In the genomic region with DNA sequence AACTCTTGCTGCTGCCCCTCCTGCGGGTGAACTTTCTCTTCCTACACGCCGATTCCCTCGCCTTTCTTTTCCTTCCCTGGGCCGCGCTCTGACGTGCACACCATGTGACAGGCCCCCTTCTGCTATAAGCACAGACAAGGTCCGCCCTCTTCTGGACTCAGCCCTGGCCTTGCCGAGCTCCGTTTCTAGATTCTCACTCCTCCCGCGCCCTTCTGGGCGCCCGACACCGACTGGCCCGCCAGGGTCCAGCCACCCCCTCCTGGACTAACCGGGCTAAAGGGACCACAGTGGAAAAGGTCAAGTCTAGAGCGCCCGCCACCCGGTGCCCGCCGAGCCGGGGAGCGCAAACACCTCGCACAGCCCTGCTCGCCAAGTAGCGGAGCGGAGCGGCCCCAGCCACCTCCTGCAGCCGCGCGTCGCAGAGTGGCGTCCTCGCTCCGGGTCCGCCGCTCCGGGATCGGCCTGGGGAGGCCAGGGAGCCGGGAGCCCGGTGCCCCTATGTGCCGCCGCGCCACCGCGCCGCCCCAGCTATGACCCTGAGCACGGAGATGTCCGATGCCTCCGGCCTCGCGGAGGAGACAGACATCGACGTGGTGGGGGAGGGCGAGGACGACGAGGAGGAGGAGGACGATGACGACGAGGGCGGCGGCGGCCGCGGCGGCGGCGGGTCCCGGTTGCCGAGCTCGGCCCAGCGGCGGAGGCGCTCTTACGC, we compare ENCODE assay signal across 8 mouse cellular contexts. TPM values are rescaled to one million over a fixed set of nuclear protein-coding genes. Genes with fewer than 3 reads are reported as not detected.
DNase-seq lines count a peak whose midpoint lies in the region; ATAC-seq and TF ChIP-seq lines count a peak whose summit lies in the region.

Gene Foxd1 (plus strand): TSS at position 153 of the 712 bp plus-strand sequence.

- WGBS in forebrain, embryonic 11.5 days, result under 1% methylated on average over 57 of the region's 76 CpGs
- WGBS in hindbrain, embryonic 12.5 days, result under 1% methylated on average over 72 of the region's 76 CpGs
- WGBS in limb, embryonic 15.5 days, result under 1% methylated on average over 75 of the region's 76 CpGs
- under 1% methylated on average over 58 of the region's 76 CpGs for WGBS in midbrain, embryonic 13.5 days

- H3K9me3 ChIP-seq in forebrain, embryonic 11.5 days (ENCODE audit: control insufficient read depth, low read length), result no peaks in the 10 kb centered on the region
- no peaks in the 10 kb centered on the region for H3K9me3 ChIP-seq in hindbrain, embryonic 12.5 days (replicated peaks)
- no peaks in the 10 kb centered on the region for H3K9me3 ChIP-seq in limb, embryonic 15.5 days
- H3K9me3 ChIP-seq in midbrain, embryonic 13.5 days, result no peaks in the 10 kb centered on the region

- TF ChIP-seq CTCF in C2C12 (IDR thresholded peaks at IDR 0.05; ENCODE audit: control insufficient read depth, insufficient read depth, insufficient read length) (no peak), Patski (IDR thresholded peaks at IDR 0.05) (no peak)

- H3K36me3 ChIP-seq in C2C12 (ENCODE audit: control insufficient read depth, insufficient read depth), result no peaks in the 10 kb centered on the region
- no peaks in the 10 kb centered on the region for H3K36me3 ChIP-seq in forebrain, embryonic 11.5 days (ENCODE audit: control insufficient read depth, insufficient read depth, low read length)
- H3K36me3 ChIP-seq in hindbrain, embryonic 12.5 days, result no peaks in the 10 kb centered on the region
- H3K36me3 ChIP-seq in limb, embryonic 15.5 days, result no peaks in the 10 kb centered on the region
- no peaks in the 10 kb centered on the region for H3K36me3 ChIP-seq in midbrain, embryonic 13.5 days

- H3K4me2 ChIP-seq in forebrain, embryonic 11.5 days (ENCODE audit: low read depth, low read length, severe bottlenecking), result peak within 1 kb of the TSS; percentile 59
- peak within 1 kb of the TSS; percentile 68 for H3K4me2 ChIP-seq in hindbrain, embryonic 12.5 days (replicated peaks)
- H3K4me2 ChIP-seq in limb, embryonic 15.5 days, result peak within 1 kb of the TSS; percentile 91
- H3K4me2 ChIP-seq in midbrain, embryonic 13.5 days (replicated peaks), result peak within 1 kb of the TSS; percentile 63

- peak within 1 kb of the TSS; percentile 4 for H3ac ChIP-seq in C2C12 (ENCODE audit: control insufficient read depth, insufficient read length, low read depth)

- no peak within 1 kb of the TSS for H3K4me3 ChIP-seq in C2C12 (ENCODE audit: insufficient read depth, poor library complexity, severe bottlenecking)
- peak within 1 kb of the TSS; percentile 48 for H3K4me3 ChIP-seq in forebrain, embryonic 11.5 days (ENCODE audit: low read depth, low read length)
- peak within 1 kb of the TSS; percentile 52 for H3K4me3 ChIP-seq in hindbrain, embryonic 12.5 days
- peak within 1 kb of the TSS; percentile 50 for H3K4me3 ChIP-seq in limb, embryonic 15.5 days
- H3K4me3 ChIP-seq in midbrain, embryonic 13.5 days (replicated peaks), result peak within 1 kb of the TSS; percentile 47

- peaks cover 16% of the 10 kb centered on the region for H3K4me1 ChIP-seq in forebrain, embryonic 11.5 days (replicated peaks; ENCODE audit: control insufficient read depth, insufficient read depth, low read length)
- H3K4me1 ChIP-seq in hindbrain, embryonic 12.5 days, result peaks cover 32% of the 10 kb centered on the region
- peaks cover 27% of the 10 kb centered on the region for H3K4me1 ChIP-seq in limb, embryonic 15.5 days
- H3K4me1 ChIP-seq in midbrain, embryonic 13.5 days (replicated peaks), result peaks cover 35% of the 10 kb centered on the region

- H3K27me3 ChIP-seq in C2C12 (ENCODE audit: control insufficient read depth, insufficient read depth, insufficient read length) (peaks cover 66% of the 10 kb centered on the region), Patski (no peaks in the 10 kb centered on the region)
- H3K27me3 ChIP-seq in forebrain, embryonic 11.5 days (ENCODE audit: control insufficient read depth, insufficient read depth, low read length), result peaks cover 80% of the 10 kb centered on the region
- H3K27me3 ChIP-seq in hindbrain, embryonic 12.5 days, result peaks cover 81% of the 10 kb centered on the region
- H3K27me3 ChIP-seq in limb, embryonic 15.5 days, result peaks cover 92% of the 10 kb centered on the region
- peaks cover 92% of the 10 kb centered on the region for H3K27me3 ChIP-seq in midbrain, embryonic 13.5 days

- peak; percentile 62 for DNase-seq in Patski (ENCODE audit: low read depth, low spot score)
- DNase-seq in forebrain, embryonic 11.5 days (ENCODE audit: low spot score), result peak; percentile 83
- DNase-seq in thymus, postnatal 4 days, result peak; percentile 50
- DNase-seq in right cerebral cortex, adult 18-20 months, result no peak

- in situ Hi-C loops in Patski (cut with MboI; ENCODE audit: low pct_unique_long_range_greater_than_20kb), result loop anchor here (10.0 kb wide), 1 partner anchor 141 kb away; the partner anchor contains the start of gene Gm10320

- POLR2A ChIA-PET in Patski (lab: Charles Lee), result interaction anchor here (1.1 to 2.2 kb wide), 3 partner anchors 37 to 180 kb away, joined by 3 to 6 read pairs (median 4); no protein-coding TSS in a partner anchor

- peak within 1 kb of the TSS; percentile 65 for H3K9ac ChIP-seq in forebrain, embryonic 11.5 days (ENCODE audit: low read length)
- H3K9ac ChIP-seq in hindbrain, embryonic 12.5 days, result peak within 1 kb of the TSS; percentile 68
- no peak within 1 kb of the TSS for H3K9ac ChIP-seq in limb, embryonic 15.5 days
- peak within 1 kb of the TSS; percentile 67 for H3K9ac ChIP-seq in midbrain, embryonic 13.5 days (replicated peaks)

- H3K79me2 ChIP-seq in C2C12 (ENCODE audit: control insufficient read depth, insufficient read depth), result no peaks in the 10 kb centered on the region

- CTCF ChIA-PET in Patski (lab: Charles Lee), result no interaction called here

- no peaks in the 10 kb centered on the region for H3K79me3 ChIP-seq in C2C12 (ENCODE audit: low read depth)

- peak; percentile 61 for ATAC-seq in Patski
- peak; percentile 86 for ATAC-seq in forebrain, embryonic 11.5 days (replicated peaks; ENCODE audit: low FRiP score)
- ATAC-seq in hindbrain, embryonic 12.5 days (ENCODE audit: low FRiP score), result peak; percentile 82
- peak; percentile 89 for ATAC-seq in limb, embryonic 15.5 days (ENCODE audit: insufficient number of reproducible peaks, low FRiP score, low TSS enrichment, low read depth)
- peak; percentile 90 for ATAC-seq in midbrain, embryonic 13.5 days

- peak within 1 kb of the TSS; percentile 72 for H3K27ac ChIP-seq in forebrain, embryonic 11.5 days (ENCODE audit: low read depth, low read length)
- peak within 1 kb of the TSS; percentile 70 for H3K27ac ChIP-seq in hindbrain, embryonic 12.5 days
- H3K27ac ChIP-seq in limb, embryonic 15.5 days, result no peak within 1 kb of the TSS
- peak within 1 kb of the TSS; percentile 60; the same call in 1 of the 2 replicates for H3K27ac ChIP-seq in midbrain, embryonic 13.5 days

TF ChIP-seq in C2C12, 6 proteins besides CTCF, POLR2A, EP300 and RAD21:
- TF ChIP-seq MYOD1 (IDR thresholded peaks at IDR 0.05; ENCODE audit: control insufficient read depth, insufficient read length, low read depth) (no peak), MYOG (IDR thresholded peaks at IDR 0.05; ENCODE audit: control insufficient read depth, extremely low read depth, insufficient read length) (no peak), CEBPB (IDR thresholded peaks at IDR 0.05; ENCODE audit: low read depth) (no peak), MAX (IDR thresholded peaks at IDR 0.05) (no peak), USF1 (IDR thresholded peaks at IDR 0.05; ENCODE audit: low read depth) (peak; percentile 61)

RNA-seq across cellular contexts. Expression of gene Foxd1, which starts in this region (rescaled TPM):
- 0.14 TPM for polyA plus RNA-seq in C2C12 (2012; fragmentation: generic; extraction: Trizol)
- polyA plus RNA-seq in Patski (2021), result 15.1 TPM
- 4.4 and 4.8 TPM in 2 replicates for polyA plus RNA-seq in forebrain, embryonic 11.5 days (2014; fragmentation: Nextera tagmentation; extraction: Ambion mirVana)
- 7.0 and 9.2 TPM in 2 replicates for polyA plus RNA-seq in hindbrain, embryonic 12.5 days (2016; fragmentation: Nextera tagmentation; extraction: Ambion mirVana)
- polyA plus RNA-seq in limb, embryonic 15.5 days (2015; fragmentation: Nextera tagmentation; extraction: Ambion mirVana), result 0.29 TPM in 2 replicates
- 0.80 and 0.86 TPM in 2 replicates for polyA plus RNA-seq in midbrain, embryonic 13.5 days (2015; fragmentation: Nextera tagmentation; extraction: Ambion mirVana)

Comparison
In these comparisons a context has a peak if more than half of its experiments do, and no peak if none do; other contexts are left out.
1. Peak in ATAC-seq, H3K4me3 ChIP-seq and H3K4me2 ChIP-seq in limb, embryonic 15.5 days; RNA of the gene not detected or under 1 TPM.
2. Peak in ATAC-seq, H3K4me3 ChIP-seq, H3K27ac ChIP-seq, H3K9ac ChIP-seq and H3K4me2 ChIP-seq in midbrain, embryonic 13.5 days; RNA of the gene not detected or under 1 TPM.